Mouse (Mus musculus): ENCODE data around the gene Bcas3. TPM values are rescaled to one million over a fixed set of nuclear protein-coding genes. Genes with fewer than 3 reads are reported as not detected.

The Bcas3 gene
- 26.4 and 27.7 TPM in 2 replicates for polyA plus RNA-seq (2016; fragmentation: Nextera tagmentation; extraction: Ambion mirVana)

DNA sequence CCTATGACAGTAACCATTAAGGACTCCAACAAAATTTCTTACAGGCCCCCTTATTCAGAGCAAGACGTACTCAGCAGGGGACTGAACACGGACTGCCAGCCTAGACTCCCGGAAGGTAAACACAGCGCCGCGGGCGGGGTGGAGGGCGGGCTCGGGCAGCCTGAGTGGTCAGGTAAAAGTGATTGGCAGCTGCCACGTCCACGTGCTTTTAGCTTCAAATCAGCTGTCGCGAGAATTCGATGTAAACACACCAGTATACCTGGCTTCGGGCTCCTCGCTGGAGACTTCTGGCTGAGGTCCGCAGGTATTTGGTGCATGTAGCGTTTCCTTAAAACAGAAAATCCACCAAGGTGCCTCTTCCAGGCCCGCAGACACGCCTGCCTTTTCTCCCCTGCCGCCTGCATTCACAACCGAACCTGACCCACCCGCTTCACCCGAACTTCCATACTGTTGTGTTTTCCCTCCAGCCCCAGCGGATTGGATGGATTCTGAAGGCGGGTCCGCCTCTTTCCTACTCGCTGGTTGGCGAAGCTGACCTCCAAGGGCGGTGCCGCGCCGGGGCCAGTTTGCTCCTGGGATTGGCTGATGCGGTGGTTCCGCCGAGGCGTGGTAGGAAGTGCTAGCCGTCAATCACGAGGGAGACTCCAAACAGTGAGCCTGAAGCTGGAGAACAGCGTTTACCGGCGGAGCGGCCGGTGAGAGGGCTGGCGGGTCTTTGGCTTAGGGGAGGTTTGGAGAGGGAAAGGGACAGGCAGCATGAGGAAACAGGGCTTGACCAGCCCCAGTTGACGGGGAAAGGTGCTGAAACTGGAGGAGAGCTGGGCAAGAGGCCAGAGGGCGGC lies at the start of gene Bcas3:
TSS of gene Bcas3 (plus strand) at position 629 of the 842 bp plus-strand sequence.
- DNase-seq (ENCODE audit: low spot score) = peak; percentile 99
- peaks cover 15% of the 10 kb centered on the region for H3K4me1 ChIP-seq
- peak within 1 kb of the TSS; percentile 78 for H3K27ac ChIP-seq (replicated peaks)
- no peaks in the 10 kb centered on the region for H3K36me3 ChIP-seq (replicated peaks)
- under 1% methylated on average over 47 of the region's 47 CpGs for WGBS
- peak within 1 kb of the TSS; percentile 70 for H3K4me3 ChIP-seq
- no peaks in the 10 kb centered on the region for H3K9me3 ChIP-seq
- H3K27me3 ChIP-seq (replicated peaks; ENCODE audit: low read depth, poor library complexity, severe bottlenecking) = no peaks in the 10 kb centered on the region

- 64% methylated on average over 4 of the region's 4 CpGs for WGBS
- H3K36me3 ChIP-seq (replicated peaks) = no peaks in the 10 kb centered on the region
- no peaks in the 10 kb centered on the region; the same call in 1 of the 2 replicates for H3K4me1 ChIP-seq
- DNase-seq (ENCODE audit: low spot score) = no peak
- no peak overlapping the region for H3K27ac ChIP-seq (replicated peaks)
- H3K4me3 ChIP-seq = no peak overlapping the region
- no peaks in the 10 kb centered on the region for H3K9me3 ChIP-seq
- H3K27me3 ChIP-seq (replicated peaks; ENCODE audit: low read depth, poor library complexity, severe bottlenecking) = 0 out of 2 replicates have a peak, but pooled peaks cover 4% of the 10 kb centered on the region
Observed at GRCm38 (mm10) chr11:85306577-85307260, 46.2 kb upstream of the Bcas3 start.

- DNase-seq (ENCODE audit: low spot score) = no peak
- H3K4me1 ChIP-seq = peaks cover 16% of the 10 kb centered on the region
- WGBS = 81% methylated on average over 2 of the region's 2 CpGs
Observed at GRCm38 (mm10) chr11:85308799-85309198, 44.2 kb upstream of the Bcas3 start.

GRCm38 (mm10) chr11:85310407-85310712 lies 42.6 kb upstream of the Bcas3 start:
- H3K27me3 ChIP-seq (replicated peaks; ENCODE audit: low read depth, poor library complexity, severe bottlenecking) = 0 out of 2 replicates have a peak, but pooled peaks cover 4% of the 10 kb centered on the region
- peaks cover 17% of the 10 kb centered on the region for H3K36me3 ChIP-seq (replicated peaks)

More at GRCm38 (mm10) chr11:85308799-85309198, 44.2 kb upstream of the Bcas3 start:
- 0 out of 2 replicates have a peak, but pooled peaks cover under 1% of the 10 kb centered on the region for H3K36me3 ChIP-seq (replicated peaks)
- no peaks in the 10 kb centered on the region for H3K9me3 ChIP-seq
- 0 out of 2 replicates have a peak, but pooled peaks cover 4% of the 10 kb centered on the region for H3K27me3 ChIP-seq (replicated peaks; ENCODE audit: low read depth, poor library complexity, severe bottlenecking)
- H3K27ac ChIP-seq (replicated peaks) = no peak overlapping the region
- H3K4me3 ChIP-seq = no peak overlapping the region

DNA sequence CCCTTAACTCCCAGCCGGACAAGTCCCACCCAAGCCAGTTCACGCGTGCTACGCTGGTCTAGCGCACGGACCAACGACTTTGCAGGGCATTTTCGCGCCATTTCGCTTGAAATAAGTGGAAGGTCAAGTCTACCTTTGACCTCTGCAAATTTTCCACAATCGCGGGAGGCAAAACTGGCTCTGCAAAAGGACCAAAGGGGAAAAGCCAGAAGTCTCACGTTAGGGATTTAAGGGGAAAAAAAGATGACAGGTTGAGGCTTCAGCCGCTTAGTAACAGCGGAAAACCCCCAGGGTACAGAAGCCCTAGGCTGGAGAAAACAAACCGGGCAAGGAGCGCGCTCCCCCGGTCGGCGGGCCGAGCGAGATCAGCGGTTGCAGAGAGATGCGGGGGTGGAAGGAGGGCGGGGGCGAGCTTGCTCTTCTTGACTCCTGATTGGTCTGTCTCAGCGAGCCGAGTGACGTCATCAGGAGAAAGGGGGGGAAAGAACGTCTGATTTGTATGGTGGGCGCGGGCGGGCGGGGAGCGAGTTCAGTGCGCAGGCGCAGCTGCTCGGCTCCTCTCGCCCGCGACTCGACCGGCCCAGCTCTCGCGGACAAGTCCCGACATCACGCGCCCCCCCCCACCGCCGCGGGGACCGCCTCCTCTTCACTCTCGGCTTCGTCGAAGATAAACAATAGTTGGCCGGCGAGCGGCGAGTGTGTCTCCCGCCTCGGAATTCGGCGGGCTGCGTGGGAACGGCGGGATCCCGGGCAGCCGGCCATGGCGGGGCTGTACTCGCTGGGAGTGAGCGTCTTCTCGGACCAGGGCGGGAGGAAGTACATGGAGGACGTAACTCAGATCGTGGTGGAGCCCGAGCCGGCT lies 42.0 kb upstream of the Bcas3 start, which contains the start of gene Ppm1d:
TSS of gene Ppm1d (plus strand) at position 532 of the 862 bp plus-strand sequence.
- 0 out of 2 replicates have a peak, but pooled peaks cover 4% of the 10 kb centered on the region for H3K27me3 ChIP-seq (replicated peaks; ENCODE audit: low read depth, poor library complexity, severe bottlenecking)
- H3K36me3 ChIP-seq (replicated peaks) = peaks cover 22% of the 10 kb centered on the region
- peak within 1 kb of the TSS; percentile 96 for H3K4me3 ChIP-seq
- no peaks in the 10 kb centered on the region; the same call in 1 of the 2 replicates for H3K9me3 ChIP-seq
- WGBS = under 1% methylated on average over 78 of the region's 78 CpGs
- peak; percentile 99 for DNase-seq (ENCODE audit: low spot score)
- H3K27ac ChIP-seq (replicated peaks) = peak within 1 kb of the TSS; percentile 94
- H3K4me1 ChIP-seq = peaks cover 19% of the 10 kb centered on the region

More at GRCm38 (mm10) chr11:85310407-85310712, 42.6 kb upstream of the Bcas3 start:
- no peak for DNase-seq (ENCODE audit: low spot score)
- H3K9me3 ChIP-seq = no peaks in the 10 kb centered on the region; the same call in 1 of the 2 replicates
- WGBS = 3% methylated on average over 15 of the region's 15 CpGs
- peak overlapping the region; percentile 94 for H3K27ac ChIP-seq (replicated peaks)
- H3K4me3 ChIP-seq = peak overlapping the region; percentile 96
- H3K4me1 ChIP-seq = peaks cover 19% of the 10 kb centered on the region

- peak overlapping the region; percentile 96 for H3K4me3 ChIP-seq
- H3K9me3 ChIP-seq = no peaks in the 10 kb centered on the region; the same call in 1 of the 2 replicates
- H3K36me3 ChIP-seq (replicated peaks) = peaks cover 31% of the 10 kb centered on the region
- H3K27me3 ChIP-seq (replicated peaks; ENCODE audit: low read depth, poor library complexity, severe bottlenecking) = 0 out of 2 replicates have a peak, but pooled peaks cover 4% of the 10 kb centered on the region
- DNase-seq (ENCODE audit: low spot score) = peak; percentile 56
- H3K27ac ChIP-seq (replicated peaks) = peak overlapping the region; percentile 94
- WGBS = under 1% methylated on average over 56 of the region's 56 CpGs
- H3K4me1 ChIP-seq = peaks cover 19% of the 10 kb centered on the region
Observed at GRCm38 (mm10) chr11:85311645-85312490, 41.1 kb upstream of the Bcas3 start.

DNA sequence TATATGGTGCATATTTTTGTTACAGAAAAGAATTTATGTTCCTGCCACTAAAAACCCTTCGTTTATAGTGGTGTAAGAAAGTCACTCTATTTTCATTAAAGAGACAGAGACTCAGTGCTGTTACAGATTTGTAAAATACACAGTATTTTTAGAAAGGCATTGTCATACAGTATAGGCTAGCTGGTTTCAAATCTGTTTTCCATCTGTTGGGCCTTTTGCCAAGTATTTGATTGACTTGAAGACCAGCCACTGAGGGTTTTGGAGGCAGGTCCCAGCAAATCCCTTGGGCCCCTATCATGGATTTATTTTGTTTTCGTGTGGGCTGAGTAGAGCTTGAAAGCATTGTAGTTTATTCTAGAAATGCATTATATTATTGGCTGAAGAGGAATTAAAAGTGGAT lies 40.1 kb upstream of the Bcas3 start:
- DNase-seq (ENCODE audit: low spot score) = no peak
- WGBS = 45% methylated on average over 2 of the region's 2 CpGs
- H3K27ac ChIP-seq (replicated peaks) = no peak overlapping the region

GRCm38 (mm10) chr11:85313361-85313760 lies 39.6 kb upstream of the Bcas3 start:
- WGBS = 89% methylated on average over 3 of the region's 3 CpGs
- DNase-seq (ENCODE audit: low spot score) = no peak
- peaks cover 19% of the 10 kb centered on the region for H3K4me1 ChIP-seq
- no peaks in the 10 kb centered on the region; the same call in 1 of the 2 replicates for H3K9me3 ChIP-seq
- H3K27ac ChIP-seq (replicated peaks) = 0 out of 2 replicates have a peak overlapping the region, but pooled peaks have one; percentile 5
- H3K4me3 ChIP-seq = peak overlapping the region; percentile 96
- H3K36me3 ChIP-seq (replicated peaks) = peaks cover 43% of the 10 kb centered on the region
- 0 out of 2 replicates have a peak, but pooled peaks cover 4% of the 10 kb centered on the region for H3K27me3 ChIP-seq (replicated peaks; ENCODE audit: low read depth, poor library complexity, severe bottlenecking)

More for the DNA sequence above, 40.1 kb upstream of the Bcas3 start:
- Histone ChIP-seq H3K9me3 (no peaks in the 10 kb centered on the region; the same call in 1 of the 2 replicates), H3K4me1 (peaks cover 19% of the 10 kb centered on the region), H3K36me3 (replicated peaks) (peaks cover 37% of the 10 kb centered on the region), H3K4me3 (peak overlapping the region; percentile 96), H3K27me3 (replicated peaks; ENCODE audit: low read depth, poor library complexity, severe bottlenecking) (0 out of 2 replicates have a peak, but pooled peaks cover 4% of the 10 kb centered on the region)

GRCm38 (mm10) chr11:85323567-85324330 lies 29.2 kb upstream of the Bcas3 start:
- H3K4me1 ChIP-seq = no peaks in the 10 kb centered on the region
- no peak overlapping the region for H3K4me3 ChIP-seq
- peaks cover 57% of the 10 kb centered on the region for H3K36me3 ChIP-seq (replicated peaks)
- no peaks in the 10 kb centered on the region for H3K27me3 ChIP-seq (replicated peaks; ENCODE audit: low read depth, poor library complexity, severe bottlenecking)
- DNase-seq (ENCODE audit: low spot score) = no peak
- no peaks in the 10 kb centered on the region for H3K9me3 ChIP-seq
- WGBS = 88% methylated on average over 9 of the region's 9 CpGs
- no peak overlapping the region for H3K27ac ChIP-seq (replicated peaks)

DNA sequence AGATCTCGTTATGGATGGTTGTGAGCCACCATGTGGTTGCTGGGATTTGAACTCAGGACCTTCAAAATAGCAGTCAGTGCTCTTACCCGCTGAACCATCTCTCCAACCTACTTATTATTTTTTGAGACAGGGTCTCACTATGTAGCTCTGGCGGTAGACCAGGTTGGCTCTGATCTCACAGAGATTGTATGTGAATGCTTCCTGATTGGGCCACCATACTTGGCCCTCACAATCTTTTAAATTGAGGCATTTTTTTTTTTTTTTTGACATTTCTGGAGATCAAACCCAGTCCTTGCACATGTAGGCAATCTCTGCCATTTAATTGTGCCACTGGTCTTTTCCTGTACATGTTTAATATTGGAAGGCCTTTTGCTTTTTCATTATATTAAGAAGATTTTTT lies 24.2 kb upstream of the Bcas3 start:
- Histone ChIP-seq H3K4me1 (no peaks in the 10 kb centered on the region), H3K4me3 (no peak overlapping the region), H3K9me3 (no peaks in the 10 kb centered on the region), H3K27ac (replicated peaks) (no peak overlapping the region), H3K27me3 (replicated peaks; ENCODE audit: low read depth, poor library complexity, severe bottlenecking) (no peaks in the 10 kb centered on the region), H3K36me3 (replicated peaks) (peaks cover 86% of the 10 kb centered on the region)
- no peak for DNase-seq (ENCODE audit: low spot score)
- WGBS = 94% methylated on average over 3 of the region's 3 CpGs
